Mouse (Mus musculus) MEL (cell line): Measurements from ENCODE around the gene Gm20388. TPM values are rescaled to one million over a fixed set of nuclear protein-coding genes. Genes with fewer than 3 reads are reported as not detected.

ENCODE experiments used
- DNase-seq: peaks from one replicate; pipeline ENCODE4 v3.0.0; 2011; ENCODE audit warnings: low read depth, low spot score
- H3K27ac ChIP-seq: 2 replicates; pipeline ENCODE4 v1.5.1; 2012; ENCODE audit warnings: low read depth, mild to moderate bottlenecking, control low read depth, low read length, moderate library complexity; ENCODE audit not compliant: control insufficient read depth
- H3K27me3 ChIP-seq, 2 experiments: fragments of 150-350 bp in 1 of 2; sonication (generic) in 1 of 2; 2 replicates each; pipeline ENCODE4 v1.6.1; 2012; ENCODE audit warnings: low read length in 2 of 2, mild to moderate bottlenecking in 2 of 2, improper control_type of control experiment in 1 of 2, moderate library complexity in 1 of 2; ENCODE audit not compliant: insufficient read depth in 2 of 2, control insufficient read depth in 1 of 2
- H3K36me3 ChIP-seq, 2 experiments: 2 replicates each; pipeline ENCODE4 v1.6.1; 2012 to 2014; ENCODE audit warnings: low read length in 2 of 2, improper control_type of control experiment in 1 of 2, inconsistent platforms in 1 of 2, mild to moderate bottlenecking in 1 of 2; ENCODE audit not compliant: insufficient read depth in 2 of 2, control insufficient read depth in 1 of 2
- H3K4me1 ChIP-seq, 2 experiments: fragments of 150-350 bp in 1 of 2; sonication (generic) in 1 of 2; 2 replicates each; pipeline ENCODE4 v1.6.1; 2012; ENCODE audit warnings: low read length in 2 of 2, improper control_type of control experiment in 1 of 2, mild to moderate bottlenecking in 1 of 2; ENCODE audit not compliant: insufficient read depth in 2 of 2, control insufficient read depth in 1 of 2
- H3K4me3 ChIP-seq, 2 experiments: fragments of 150-350 bp in 1 of 2; sonication (generic) in 1 of 2; 2 replicates each; pipeline ENCODE4 v1.5.1; 2012; ENCODE audit warnings: low read depth in 2 of 2, low read length in 2 of 2, mild to moderate bottlenecking in 2 of 2, moderate library complexity in 2 of 2, control low read depth in 1 of 2, improper control_type of control experiment in 1 of 2; ENCODE audit not compliant: control insufficient read depth in 1 of 2, insufficient read depth in 1 of 2
- H3K79me2 ChIP-seq: 2 replicates; pipeline ENCODE4 v1.6.1; 2012; ENCODE audit warnings: mild to moderate bottlenecking, low read length, moderate library complexity; ENCODE audit not compliant: control insufficient read depth, poor library complexity, insufficient read depth
- H3K9ac ChIP-seq: 2 replicates; pipeline ENCODE4 v1.6.1; 2012; ENCODE audit warnings: low read depth, mild to moderate bottlenecking, control low read depth, low read length, moderate library complexity; ENCODE audit not compliant: control insufficient read depth, poor library complexity, severe bottlenecking
- H3K9me3 ChIP-seq: fragments of 150-350 bp; sonication (generic); replicated peaks from 2 replicates; pipeline ENCODE4 v1.6.1; 2012; ENCODE audit warnings: mild to moderate bottlenecking, low read length, improper control_type of control experiment, moderate library complexity; ENCODE audit not compliant: insufficient read depth
- EP300 ChIP-seq, 2 experiments: IDR thresholded peaks; 2 replicates each; pipeline ENCODE4 v1.6.1; 2011; ENCODE audit warnings: improper control_type of control experiment in 2 of 2, low read length in 2 of 2, low read depth in 1 of 2, mild to moderate bottlenecking in 1 of 2
- HCFC1 ChIP-seq: IDR thresholded peaks from 2 replicates; pipeline ENCODE4 v1.6.1; 2012; ENCODE audit warnings: low read depth, mild to moderate bottlenecking, inconsistent platforms, low read length, improper control_type of control experiment, moderate library complexity
- MYB ChIP-seq: IDR thresholded peaks from 2 replicates; pipeline ENCODE4 v1.6.1; 2011; ENCODE audit warnings: mild to moderate bottlenecking, low read depth, low read length, improper control_type of control experiment
- NELFE ChIP-seq: IDR thresholded peaks from 2 replicates; pipeline ENCODE4 v1.6.1; 2011; ENCODE audit warnings: low read depth, low read length, improper control_type of control experiment
- NRF1 ChIP-seq: IDR thresholded peaks from 2 replicates; pipeline ENCODE4 v1.6.1; 2014; ENCODE audit warnings: low read depth, mild to moderate bottlenecking, inconsistent platforms, low read length, improper control_type of control experiment, moderate library complexity; ENCODE audit not compliant: poor library complexity, insufficient read depth, severe bottlenecking
- POLR2AphosphoS2 ChIP-seq: IDR thresholded peaks from 2 replicates; pipeline ENCODE4 v1.6.1; 2011; ENCODE audit warnings: low read length, improper control_type of control experiment
- POLR2AphosphoS5 ChIP-seq: IDR thresholded peaks from 2 replicates; pipeline ENCODE4 v1.6.1; 2012; ENCODE audit warnings: low read depth, borderline replicate concordance, mild to moderate bottlenecking, inconsistent platforms, low read length, moderate library complexity, mixed read lengths
- TAL1 ChIP-seq: IDR thresholded peaks from 2 replicates; pipeline ENCODE4 v1.6.1; 2012; ENCODE audit warnings: mild to moderate bottlenecking, inconsistent platforms, low read length, moderate library complexity, mixed read lengths
- TCF12 ChIP-seq: IDR thresholded peaks from 2 replicates; pipeline ENCODE4 v1.6.1; 2014; ENCODE audit warnings: low read depth, mild to moderate bottlenecking, inconsistent platforms, low read length, improper control_type of control experiment, moderate library complexity
- UBTF ChIP-seq: IDR thresholded peaks from 2 replicates; pipeline ENCODE4 v1.6.1; 2012; ENCODE audit warnings: low read depth, mild to moderate bottlenecking, inconsistent platforms, low read length, improper control_type of control experiment, moderate library complexity, borderline replicate concordance; ENCODE audit not compliant: insufficient read depth
- ZC3H11A ChIP-seq: IDR thresholded peaks from 2 replicates; pipeline ENCODE4 v1.6.1; 2012; ENCODE audit warnings: low read depth, mild to moderate bottlenecking, inconsistent platforms, low read length, improper control_type of control experiment
- ZNF384 ChIP-seq: IDR thresholded peaks from 2 replicates; pipeline ENCODE4 v1.6.1; 2012; ENCODE audit warnings: low read depth, mild to moderate bottlenecking, inconsistent platforms, low read length, improper control_type of control experiment
- polyA plus RNA-seq, 2 experiments: library from polyadenylated mRNA; stranded (reverse) in 1 of 2; unstranded in 1 of 2; fragments of >175 nt in 1 of 2; fragments of >200 nt in 1 of 2; gene quantifications; 2 replicates each; pipeline versions ENCODE4 v1.2.1 to v1.2.4; 2012; ENCODE audit warnings: low replicate concordance in 2 of 2, low read depth in 1 of 2; ENCODE audit not compliant: insufficient read length in 2 of 2, insufficient read depth in 1 of 2, missing spikeins in 1 of 2
- total RNA-seq: library from RNA; depleted of rRNA; stranded (reverse); fragments of 300-350 nt; gene quantifications from 2 replicates; pipeline ENCODE4 v1.2.3, GENCODE M21; 2012

The Gm20388 gene
- total and polyA plus RNA-seq, 3 experiments, result 11.1 to 17.8 TPM; not detected in 1

GRCm38 (mm10) chr8:122229819-122230711, 2319.4 kb downstream of the Gm20388 start:
- TF ChIP-seq ZC3H11A (no peak), TAL1 (no peak)
- DNase-seq, result no peak
- H3K4me3 ChIP-seq, result no peak overlapping the region
- H3K27me3 ChIP-seq, result no peaks in the 10 kb centered on the region
- H3K9me3 ChIP-seq, result no peaks in the 10 kb centered on the region
- no peaks in the 10 kb centered on the region for H3K79me2 ChIP-seq
- H3K36me3 ChIP-seq, result no peaks in the 10 kb centered on the region
- no peaks in the 10 kb centered on the region for H3K4me1 ChIP-seq
- H3K9ac ChIP-seq, result no peak overlapping the region
- H3K27ac ChIP-seq, result no peak overlapping the region

- Histone ChIP-seq H3K4me1 (no peaks in the 10 kb centered on the region), H3K4me3 (no peak overlapping the region), H3K9me3 (no peaks in the 10 kb centered on the region), H3K36me3 (no peaks in the 10 kb centered on the region), H3K9ac (no peak overlapping the region), H3K27ac (no peak overlapping the region), H3K79me2 (no peaks in the 10 kb centered on the region), H3K27me3 (no peaks in the 10 kb centered on the region)
- DNase-seq, result no peak
- TF ChIP-seq ZNF384, result no peak
- no peak for TF ChIP-seq TAL1
- TF ChIP-seq POLR2AphosphoS5, result no peak
- TF ChIP-seq MYB, result no peak
- TF ChIP-seq UBTF, result no peak
- no peak for TF ChIP-seq TCF12
- TF ChIP-seq NELFE, result no peak
- TF ChIP-seq NRF1, result no peak
- no peak for TF ChIP-seq EP300 (IDR thresholded peaks at IDR 0.05; ENCODE audit: low read depth in 1 of 2, low read length in 2 of 2)
- TF ChIP-seq POLR2AphosphoS2, result no peak
- TF ChIP-seq HCFC1, result no peak
Measured at GRCm38 (mm10) chr8:122230712-122231337, 2320.2 kb downstream of the Gm20388 start.
